Mouse (Mus musculus): ENCODE data around the gene Atp7b.

Atp7b gene

DNA sequence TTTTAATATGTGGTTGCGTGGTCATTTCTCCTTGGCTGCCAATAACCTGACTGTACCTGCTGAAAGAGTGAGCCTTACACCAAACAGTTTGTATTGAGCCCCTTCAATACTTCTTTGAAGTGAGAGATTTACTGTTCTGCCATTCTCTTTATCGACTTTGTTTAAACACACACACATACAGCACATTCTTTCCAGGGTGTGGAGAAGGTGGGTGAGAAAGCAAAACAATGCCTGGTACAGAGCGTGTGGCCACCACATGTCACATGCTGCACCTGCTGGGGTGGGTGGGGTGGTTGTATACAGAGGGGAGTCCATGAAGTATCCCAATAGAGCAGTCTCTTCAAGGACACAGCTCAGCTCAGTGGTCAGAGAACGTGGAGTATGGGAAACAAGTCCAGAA lies 34.9 kb downstream of the Atp7b start:
- DNase-seq (ENCODE audit: low read depth, low spot score), result no peak

- DNase-seq (ENCODE audit: low read depth, low spot score), result no peak
Measured at GRCm38 (mm10) chr8:22022244-22022643, 37.9 kb downstream of the Atp7b start.

- DNase-seq (ENCODE audit: low read depth, low spot score), result no peak
Measured at GRCm38 (mm10) chr8:22019498-22019897, 40.6 kb downstream of the Atp7b start.

- DNase-seq (ENCODE audit: low read depth, low spot score), result no peak
Measured at GRCm38 (mm10) chr8:22017731-22018130, 42.4 kb downstream of the Atp7b start.

DNA sequence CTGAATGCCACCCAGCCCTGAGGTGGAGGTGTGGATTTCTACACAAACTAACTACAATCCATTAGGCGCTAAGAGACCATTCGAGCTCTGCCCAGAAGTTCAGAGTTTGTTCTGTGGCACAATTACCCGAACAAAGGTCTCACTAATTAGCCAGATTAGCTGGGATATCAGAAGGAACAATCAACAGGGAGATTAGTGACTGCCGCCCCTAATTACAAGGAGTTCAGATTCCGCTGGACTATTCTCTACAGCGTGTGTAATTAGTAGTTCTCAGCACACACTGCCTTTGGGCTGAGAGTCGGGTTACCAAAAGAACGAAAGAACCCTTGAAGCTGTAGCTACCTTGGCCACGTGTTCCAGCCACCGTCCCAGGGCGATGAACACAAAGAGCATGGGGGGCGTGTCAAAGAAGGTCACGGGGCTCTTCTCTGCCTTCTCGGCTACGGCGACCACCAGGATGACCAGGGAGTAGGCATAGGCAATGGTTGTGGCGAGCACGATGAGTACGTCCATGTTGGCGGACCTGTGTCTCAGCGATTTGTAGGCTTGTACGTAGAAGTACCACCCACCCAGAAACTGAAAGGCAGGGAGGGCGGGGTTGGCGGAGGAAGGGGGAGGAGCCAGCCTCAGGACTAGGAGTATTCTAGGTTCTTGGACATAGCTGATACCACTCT lies 46.9 kb downstream of the Atp7b start:
- DNase-seq (ENCODE audit: low read depth, low spot score), result no peak

DNA sequence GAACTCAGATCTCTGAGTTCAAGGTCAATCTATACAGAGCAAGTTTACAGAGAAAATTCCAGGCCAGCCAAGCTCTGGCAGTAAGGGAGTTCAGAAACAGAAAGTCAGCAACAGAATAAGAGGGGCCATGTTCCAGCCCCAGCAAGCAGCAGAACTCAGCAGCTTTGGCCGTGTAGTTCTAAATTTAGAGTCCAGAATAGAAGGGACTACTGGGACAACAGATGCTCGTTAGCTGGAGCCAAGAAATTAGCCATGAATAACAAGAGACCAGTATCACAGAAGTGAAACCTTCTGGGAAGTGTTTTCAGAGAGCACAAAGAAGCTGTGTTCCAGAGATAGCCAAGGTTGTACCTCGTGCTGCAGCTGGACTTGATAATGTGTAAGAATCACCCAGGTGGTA lies 50.7 kb downstream of the Atp7b start:
- DNase-seq (ENCODE audit: low read depth, low spot score), result no peak

GRCm38 (mm10) chr8:22006423-22006822 lies 53.7 kb downstream of the Atp7b start:
- no peak for DNase-seq (ENCODE audit: low read depth, low spot score)

GRCm38 (mm10) chr8:22004750-22005522 lies 55.2 kb downstream of the Atp7b start:
- DNase-seq (ENCODE audit: low read depth, low spot score), result no peak

GRCm38 (mm10) chr8:21995181-21995580 lies 64.9 kb downstream of the Atp7b start:
- DNase-seq (ENCODE audit: low read depth, low spot score), result peak; percentile 26

DNA sequence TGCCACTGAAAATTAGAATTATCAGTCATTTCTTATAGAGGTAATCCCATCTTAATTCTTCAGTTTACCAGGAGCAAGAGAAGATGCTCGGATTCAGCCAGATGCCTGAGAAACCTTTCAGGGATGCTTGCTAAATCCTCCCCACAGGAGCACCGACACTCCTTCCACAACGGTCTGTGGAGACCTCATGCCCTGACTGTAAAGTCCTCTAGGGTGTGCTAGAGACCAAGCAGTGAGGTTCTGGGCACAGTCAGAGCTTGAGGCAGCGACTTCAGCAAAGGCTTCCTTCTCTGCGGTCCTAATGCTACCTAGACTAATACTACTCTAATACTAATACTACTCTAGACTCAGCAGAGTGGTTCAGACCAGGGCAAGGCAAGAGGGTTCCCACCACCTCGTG lies 67.9 kb downstream of the Atp7b start:
- peak; percentile 13 for DNase-seq (ENCODE audit: low read depth, low spot score)

DNA sequence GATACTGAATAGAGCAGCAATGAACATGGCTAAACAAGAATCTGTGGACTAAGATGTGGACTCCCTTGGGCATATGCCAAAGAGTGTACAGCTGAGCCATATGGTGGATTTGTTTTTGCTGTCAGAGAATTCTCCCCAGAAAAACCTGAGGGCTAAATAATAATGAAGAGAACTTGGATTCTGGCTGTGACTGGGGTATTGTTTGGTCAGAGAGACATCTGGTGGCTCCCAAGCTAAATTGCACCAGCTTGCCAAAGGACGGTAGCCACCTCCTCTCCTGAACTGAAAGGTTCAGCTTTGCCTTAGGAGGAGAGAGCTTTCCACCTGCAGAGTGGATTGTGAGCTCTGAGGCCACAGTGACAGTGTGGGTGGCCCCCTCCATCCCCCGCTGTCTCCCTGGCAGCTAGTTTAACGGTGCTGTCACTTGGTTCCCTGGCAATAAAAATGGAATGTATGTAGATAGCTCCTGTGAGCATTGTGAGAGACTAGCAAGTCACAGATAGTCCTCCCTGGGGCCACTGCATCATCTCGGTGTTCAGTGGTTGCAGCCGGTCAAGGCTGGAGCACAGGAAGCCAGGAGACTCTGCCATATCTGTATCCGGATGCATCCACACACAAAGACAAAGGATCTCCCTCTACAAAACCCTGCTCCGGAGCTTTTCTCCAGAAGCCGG lies 78.3 kb downstream of the Atp7b start:
- DNase-seq (ENCODE audit: low read depth, low spot score), result no peak

DNA sequence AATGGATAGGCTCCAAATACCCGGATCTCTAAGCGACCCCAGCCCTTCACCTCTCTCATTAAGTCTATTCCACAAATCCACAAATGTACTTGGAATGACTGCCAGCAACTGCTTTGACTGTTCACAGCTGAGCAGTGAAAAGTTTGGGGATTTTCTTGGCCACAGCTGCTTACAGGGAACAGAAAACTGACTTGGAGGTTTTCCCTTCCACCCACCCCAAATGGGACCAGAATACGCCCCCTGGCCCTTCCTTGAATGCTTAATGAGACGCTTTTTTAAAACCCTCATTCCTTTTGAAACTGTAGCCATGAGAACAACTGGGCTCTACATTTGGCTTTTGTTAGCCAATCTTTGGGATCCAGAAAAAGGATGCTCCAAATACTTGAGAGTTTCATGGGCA lies 81.9 kb downstream of the Atp7b start:
- DNase-seq (ENCODE audit: low read depth, low spot score), result no peak

DNA sequence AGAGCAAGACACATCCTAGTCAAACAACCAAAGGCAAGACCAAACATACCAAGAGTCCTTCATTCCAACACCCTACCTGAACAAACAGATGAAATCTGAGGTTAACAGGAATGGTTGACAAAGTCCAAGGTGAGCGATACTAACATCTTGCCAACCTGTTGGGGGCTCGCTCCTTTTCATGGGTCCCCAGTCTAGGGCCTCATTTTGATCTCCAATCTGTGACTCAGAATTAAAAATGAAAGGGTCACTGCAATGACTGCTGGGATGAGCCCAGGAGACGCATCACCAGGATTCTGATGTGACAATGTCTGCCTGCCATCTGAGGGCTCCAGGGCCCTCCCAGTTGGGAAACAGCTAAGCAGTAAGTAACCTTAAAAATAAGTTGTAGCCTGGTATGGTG lies 90.6 kb downstream of the Atp7b start, which contains the start of gene Ccdc70:
TSS of gene Ccdc70 (plus strand) at position 301 of the 400 bp plus-strand sequence.
- DNase-seq (ENCODE audit: low read depth, low spot score), result no peak

DNA sequence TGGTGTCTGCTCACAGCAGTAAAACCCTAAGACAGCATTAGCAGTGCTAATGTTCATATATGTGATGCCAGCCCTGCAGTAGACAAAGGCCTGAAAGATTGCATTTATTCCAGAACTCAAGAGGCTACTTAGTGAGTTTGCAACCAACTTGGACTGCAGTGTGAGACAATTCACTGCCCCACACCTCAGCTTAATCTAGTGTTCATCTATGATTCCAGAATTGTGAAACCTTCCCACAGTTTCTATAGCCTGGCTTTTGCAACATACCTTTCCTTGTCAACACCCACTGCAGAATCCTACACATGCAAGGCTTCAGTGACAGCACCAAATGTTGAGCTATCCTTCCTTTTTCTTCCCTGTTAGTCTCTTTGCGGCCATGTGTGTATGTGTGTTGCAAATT lies 93.5 kb downstream of the Atp7b start:
- DNase-seq (ENCODE audit: low read depth, low spot score), result no peak

GRCm38 (mm10) chr8:21958414-21958813 lies 101.7 kb downstream of the Atp7b start, which contains the start of gene Fam90a1a:
TSS of gene Fam90a1a (plus strand) at chr8:21958714.
- no peak for DNase-seq (ENCODE audit: low read depth, low spot score)

DNA sequence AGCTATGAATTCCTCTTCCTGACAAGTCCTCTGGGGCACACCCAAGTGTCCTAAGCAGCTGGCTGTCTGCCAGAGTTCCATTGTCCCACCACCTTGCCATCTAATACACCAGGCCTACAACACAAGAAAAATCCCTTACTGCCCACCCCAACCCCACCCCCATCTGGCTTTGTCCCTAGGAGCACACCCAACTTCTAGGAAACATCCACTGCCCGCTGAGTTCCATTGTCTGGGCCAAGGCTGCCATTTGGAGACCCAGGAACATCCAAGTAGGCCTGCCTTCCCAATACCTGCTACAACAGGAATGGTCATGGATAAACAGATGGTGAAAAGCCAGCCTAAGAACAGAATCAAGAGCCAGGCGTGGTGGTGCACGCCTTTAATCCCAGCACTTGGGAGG lies 103.8 kb downstream of the Atp7b start:
- DNase-seq (ENCODE audit: low read depth, low spot score), result no peak

GRCm38 (mm10) chr8:21955321-21955720 lies 104.8 kb downstream of the Atp7b start:
- peak; percentile 27 for DNase-seq (ENCODE audit: low read depth, low spot score)

GRCm38 (mm10) chr8:21947311-21948017 lies 112.6 kb downstream of the Atp7b start:
- no peak for DNase-seq (ENCODE audit: low read depth, low spot score)

GRCm38 (mm10) chr8:21946462-21946861 lies 113.6 kb downstream of the Atp7b start, which contains the start of gene Defb13:
TSS of gene Defb13 (plus strand) at chr8:21946762.
- no peak for DNase-seq (ENCODE audit: low read depth, low spot score)

Measured in embryo, embryonic 11.5 days (tissue).